Mouse (Mus musculus): ENCODE results near the gene Jmjd6.

Jmjd6 gene

GRCm38 (mm10) chr11:116822626-116823025, 20.6 kb downstream of the Jmjd6 start:
- no peak for DNase-seq

GRCm38 (mm10) chr11:116822215-116822614, 21.0 kb downstream of the Jmjd6 start:
- DNase-seq = no peak

GRCm38 (mm10) chr11:116821057-116821940, 21.9 kb downstream of the Jmjd6 start:
- no peak for DNase-seq

DNA sequence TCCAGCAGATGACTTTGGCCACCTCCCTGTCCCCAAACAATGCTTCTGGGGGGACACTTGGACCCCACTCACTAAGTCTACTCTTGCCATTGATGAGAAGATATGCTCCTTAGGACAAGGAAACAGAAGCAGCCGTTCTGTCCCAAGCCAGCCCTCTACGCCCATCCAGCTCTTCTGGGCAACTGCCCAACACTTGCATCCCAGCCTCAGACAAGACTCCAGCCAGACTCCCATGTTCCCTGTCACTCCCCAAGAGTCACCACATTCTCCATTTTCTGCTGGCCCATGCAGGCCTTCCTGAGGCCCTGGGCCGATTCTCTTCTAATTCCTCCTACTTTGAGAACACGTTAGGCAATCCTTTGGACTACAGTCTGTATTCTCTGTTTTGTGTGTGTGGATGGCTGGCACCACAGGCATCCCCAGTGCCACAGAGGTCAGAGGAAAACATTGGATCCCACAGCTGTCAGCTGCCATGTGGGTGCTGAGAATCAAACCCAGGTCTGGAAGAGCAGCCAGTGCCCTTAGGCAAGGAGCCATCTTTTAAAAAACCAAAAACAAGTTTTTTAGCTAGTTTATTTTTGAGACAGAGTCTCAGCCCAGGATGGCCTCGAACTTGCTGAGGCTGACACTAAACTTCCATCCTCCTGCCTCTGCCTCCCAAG, 23.2 kb downstream of the Jmjd6 start:
- DNase-seq = no peak

GRCm38 (mm10) chr11:116818722-116819121, 24.5 kb downstream of the Jmjd6 start:
- DNase-seq = no peak

GRCm38 (mm10) chr11:116817567-116817966, 25.7 kb downstream of the Jmjd6 start:
- DNase-seq = no peak

- no peak for DNase-seq
Measured at GRCm38 (mm10) chr11:116816769-116817168, 26.5 kb downstream of the Jmjd6 start.

GRCm38 (mm10) chr11:116814884-116815415, 28.3 kb downstream of the Jmjd6 start:
- DNase-seq = no peak

- DNase-seq = no peak
Measured at GRCm38 (mm10) chr11:116814076-116814883, 29.0 kb downstream of the Jmjd6 start.

DNA sequence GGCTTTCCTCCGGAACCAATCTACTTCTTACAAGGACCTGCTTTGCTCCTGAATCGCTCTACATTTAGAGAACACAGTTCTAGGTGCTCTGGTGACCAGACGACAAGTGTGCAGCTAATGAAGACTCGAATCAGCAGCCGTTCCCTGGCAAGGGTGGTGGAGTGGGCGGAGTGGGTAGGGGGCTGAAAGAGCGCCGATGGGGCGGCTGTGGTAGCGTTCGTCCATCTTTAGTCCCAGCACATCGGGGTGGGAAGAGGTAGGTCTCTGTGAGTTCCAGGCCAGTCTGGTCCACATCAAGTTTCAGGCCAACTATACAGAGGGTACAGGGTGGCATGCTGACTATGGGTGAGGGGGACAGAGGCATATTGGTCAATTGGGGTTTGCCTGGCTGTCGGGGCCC, 29.6 kb downstream of the Jmjd6 start:
- no peak for DNase-seq

DNA sequence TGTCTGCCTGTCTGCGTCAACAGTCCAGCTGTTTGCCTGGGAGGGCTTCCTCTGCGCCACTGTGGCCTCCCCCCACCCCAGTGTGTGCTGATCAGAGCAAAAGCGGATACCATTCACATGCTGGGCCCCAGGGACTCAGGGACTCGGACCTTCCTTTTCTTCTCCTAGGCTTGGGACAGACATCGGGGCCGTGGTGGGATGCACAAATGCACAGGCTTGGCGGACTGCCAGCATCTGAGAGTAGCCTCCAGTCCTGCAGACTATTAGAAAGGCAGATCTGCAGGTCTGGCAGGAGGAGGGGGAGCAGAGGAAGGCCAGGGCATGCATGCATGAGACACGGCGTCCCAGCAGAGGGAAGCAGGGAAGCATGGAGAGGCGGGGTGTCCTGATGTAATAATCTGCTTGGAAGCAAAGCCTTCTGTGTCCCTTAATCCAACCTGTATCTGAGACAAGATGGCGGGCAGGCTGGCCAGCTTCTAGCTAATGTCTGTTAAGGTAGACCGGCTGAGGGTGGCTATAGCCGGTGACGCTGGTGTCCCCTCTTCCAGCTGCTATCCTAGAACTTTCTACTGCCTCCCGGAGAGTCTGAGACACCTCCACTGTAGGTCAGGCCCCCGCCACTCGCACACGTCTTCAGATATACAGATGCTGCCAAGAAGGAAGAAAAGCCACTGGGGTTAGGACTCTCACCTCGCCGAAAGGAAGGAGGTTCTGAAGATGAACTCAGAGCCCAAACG, 30.3 kb downstream of the Jmjd6 start:
- no peak for DNase-seq

- peak; percentile 76 for DNase-seq
Measured at GRCm38 (mm10) chr11:116810983-116811901, 32.0 kb downstream of the Jmjd6 start.

DNA sequence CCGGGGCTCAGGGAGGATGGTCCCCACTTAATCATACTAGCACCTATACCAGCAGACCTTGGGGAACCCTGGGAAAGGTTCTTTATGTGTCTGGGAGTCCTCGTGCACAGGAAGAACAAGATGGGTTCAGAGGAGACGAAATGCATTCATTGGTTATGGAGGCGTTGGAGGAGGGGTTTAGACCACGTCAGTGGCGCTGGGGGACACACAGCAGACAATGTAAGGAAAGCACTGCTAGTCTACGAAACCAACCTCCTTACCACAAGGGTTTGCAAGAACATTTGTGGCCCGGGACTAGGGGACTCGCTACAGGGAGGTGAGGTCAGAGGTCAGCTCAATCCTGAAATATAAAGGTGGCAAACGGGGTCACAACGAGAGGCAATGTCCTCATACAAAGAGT, 32.7 kb downstream of the Jmjd6 start:
- no peak for DNase-seq

DNA sequence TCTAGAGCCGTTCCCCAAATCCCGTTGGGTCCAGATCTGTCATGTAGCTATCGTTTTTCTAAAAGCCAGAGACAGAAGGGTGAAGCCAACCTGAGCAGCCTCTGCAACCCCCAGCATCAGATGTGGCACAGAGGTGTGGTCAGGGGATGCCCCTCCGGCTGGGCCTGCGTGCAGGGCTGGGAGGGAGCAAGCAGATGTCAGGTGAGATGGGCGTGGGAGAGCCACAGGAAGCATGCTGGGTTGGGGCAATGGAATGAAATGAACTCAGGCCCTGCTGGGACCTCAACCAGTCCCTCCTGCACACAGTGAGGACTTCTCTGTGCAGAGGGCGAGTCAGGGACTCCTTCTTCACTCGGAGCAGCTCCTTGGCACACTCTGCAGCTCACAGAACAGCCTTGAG, 33.7 kb downstream of the Jmjd6 start:
- DNase-seq = no peak

DNA sequence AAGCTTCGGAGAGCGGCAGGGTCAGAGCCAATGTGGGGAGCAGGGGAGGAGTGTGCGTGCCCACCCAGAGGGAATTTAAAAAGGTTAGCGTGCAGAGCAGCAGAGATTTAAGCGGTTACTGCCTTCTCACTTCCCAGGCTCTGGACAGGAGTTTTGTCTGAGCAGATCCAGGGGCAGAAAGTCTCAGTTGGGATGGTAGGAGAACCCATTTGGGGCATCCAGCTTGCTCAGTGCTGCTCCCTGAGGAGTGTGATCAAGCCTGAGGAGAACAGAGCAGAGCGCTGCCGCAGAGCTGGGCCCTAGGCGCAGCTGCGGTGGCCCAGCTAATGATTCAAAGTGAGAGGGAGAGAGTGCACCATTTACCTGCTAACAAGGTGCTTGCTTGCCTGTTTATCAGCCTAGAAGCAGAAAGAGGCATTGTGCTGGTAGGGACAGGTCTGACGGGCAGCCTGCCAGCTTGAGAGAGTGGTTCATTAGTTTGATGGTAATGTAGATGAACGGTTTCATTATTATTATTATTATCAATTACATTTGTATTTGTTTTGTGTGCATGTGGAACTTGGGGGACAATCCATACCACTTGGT, 34.3 kb downstream of the Jmjd6 start:
- no peak for DNase-seq

GRCm38 (mm10) chr11:116807938-116808606, 35.2 kb downstream of the Jmjd6 start:
- peak; percentile 85 for DNase-seq

DNA sequence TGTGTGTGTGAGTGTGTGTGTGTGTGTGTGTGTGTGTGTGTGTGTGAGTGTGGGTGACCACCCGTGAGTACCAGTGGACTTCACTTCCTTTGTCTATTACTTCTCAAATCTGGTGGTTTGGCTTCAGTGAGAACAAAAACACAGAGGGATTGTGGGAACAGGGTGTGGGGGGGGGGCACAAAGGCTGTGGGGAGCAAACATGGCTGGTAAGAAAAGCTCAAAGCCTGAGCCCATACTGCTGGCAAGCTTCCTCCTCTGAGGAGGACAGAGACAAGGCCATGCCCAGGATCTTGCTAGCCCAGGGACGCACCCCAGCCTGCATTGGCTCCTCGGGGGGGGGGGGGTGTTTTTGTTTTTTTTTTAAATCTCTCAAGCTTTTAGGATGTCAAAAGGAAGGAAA, 35.7 kb downstream of the Jmjd6 start:
- no peak for DNase-seq

DNA sequence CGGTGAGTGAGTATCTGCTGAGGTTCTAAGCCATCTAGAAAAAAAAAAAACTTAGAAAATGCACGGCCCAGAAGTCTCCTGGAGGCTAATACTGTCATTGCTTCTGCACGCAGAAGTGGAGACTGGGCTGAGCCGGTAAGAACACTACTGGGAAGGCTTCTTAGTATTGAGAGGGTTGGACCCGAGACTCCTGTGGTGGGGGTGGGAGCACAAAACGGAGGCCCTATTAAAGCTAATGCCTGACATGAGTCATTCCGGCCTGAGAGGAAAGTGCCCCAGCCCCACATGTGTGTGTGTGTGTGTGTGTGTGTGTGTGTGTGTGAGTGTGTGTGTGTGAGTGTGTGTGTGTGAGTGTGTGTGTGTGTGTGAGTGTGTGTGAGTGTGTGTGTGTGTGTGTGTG, 36.1 kb downstream of the Jmjd6 start:
- no peak for DNase-seq

DNA sequence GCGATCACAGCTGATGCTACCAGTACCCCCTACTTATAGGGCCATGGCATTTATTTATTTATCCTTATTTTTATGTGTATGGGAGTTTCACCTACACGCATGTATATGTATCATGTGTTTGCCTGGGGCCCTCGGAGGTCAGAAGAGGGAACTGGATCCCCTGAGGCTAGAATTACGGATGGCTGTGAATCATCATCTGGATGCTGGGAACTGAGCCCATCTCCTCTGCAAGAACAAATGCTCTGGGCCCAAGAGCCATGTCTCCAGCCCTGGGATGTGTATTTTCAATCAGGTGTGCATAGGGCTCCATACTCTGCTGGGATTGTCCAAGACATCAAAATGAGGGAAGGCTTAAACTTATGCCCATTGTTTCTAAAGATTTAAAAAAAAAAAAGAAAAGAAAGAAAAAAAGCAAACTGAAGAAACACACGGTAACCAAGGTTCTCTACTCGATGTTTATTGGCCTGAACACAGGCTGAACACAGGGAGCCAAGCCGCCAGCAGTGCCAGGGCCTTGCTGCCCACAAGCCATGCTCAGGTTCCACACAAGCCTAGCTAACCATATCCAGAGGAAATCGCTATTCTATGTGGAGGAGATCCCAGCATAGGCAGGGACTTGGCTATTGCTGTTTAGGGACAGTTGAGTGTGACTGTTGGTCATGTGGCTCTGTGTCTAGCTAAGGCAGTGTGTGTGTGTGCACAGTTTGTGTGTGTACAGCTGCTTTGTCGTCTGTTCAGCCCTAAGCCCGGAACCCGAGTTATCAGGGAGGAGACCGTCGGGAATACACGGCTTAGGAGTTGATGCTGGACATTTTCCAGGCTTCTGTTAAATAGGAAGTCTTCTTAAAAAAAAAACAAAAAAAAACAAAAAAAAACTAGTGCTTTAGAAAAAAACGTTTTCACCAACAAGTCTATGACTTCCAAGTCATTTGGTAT, 36.8 kb downstream of the Jmjd6 start:
- DNase-seq = no peak

All from right cerebral cortex, postnatal 4 days (tissue).